Mouse (Mus musculus): ENCODE measurements around the gene Brinp3. TPM values are rescaled to one million over a fixed set of nuclear protein-coding genes. Genes with fewer than 3 reads are reported as not detected.
"Not testable (repeated sequence)": the region's sequence is repeated elsewhere in the genome, so short reads cannot be mapped to it uniquely, and the experiment has no call there.

Brinp3 gene
- polyA plus RNA-seq, 1 experiment from 2014 or later: 0.13 TPM

DNA sequence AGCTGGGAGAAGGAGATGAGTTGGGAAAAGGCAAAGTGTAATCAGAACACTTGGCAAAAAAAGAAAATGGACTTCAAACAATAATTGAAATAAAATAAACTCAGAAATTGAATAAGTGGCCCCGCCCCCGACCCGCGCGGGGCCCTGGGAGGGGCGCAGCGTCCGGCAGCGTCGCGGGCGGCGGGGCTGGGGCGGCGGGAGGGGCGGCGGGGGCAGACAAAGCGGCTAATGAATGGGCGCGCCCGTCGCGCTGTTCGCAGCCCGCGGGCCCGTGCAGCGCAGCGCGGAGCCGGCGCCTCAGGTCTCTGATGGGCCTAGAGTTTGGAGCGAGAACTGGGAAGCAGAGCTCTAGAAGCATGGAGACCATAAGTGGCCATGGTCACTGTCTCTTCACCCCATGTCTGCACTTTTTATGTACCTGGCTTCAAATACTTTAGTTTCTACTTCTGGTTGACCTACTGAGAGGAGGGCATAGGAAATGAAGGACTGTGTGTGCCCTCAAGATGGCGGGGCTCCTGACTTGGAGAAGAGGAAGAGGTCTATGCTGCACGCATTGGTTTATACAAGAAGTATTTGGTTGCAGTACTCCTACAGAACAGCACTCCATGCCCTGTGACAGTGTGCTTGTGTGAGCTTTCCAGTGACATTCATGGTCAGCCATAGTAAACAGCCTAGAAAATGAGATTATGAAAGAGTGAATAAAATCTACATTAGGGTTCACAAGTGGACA, 230.4 kb downstream of the Brinp3 start:
- not testable (repeated sequence) for H3K9ac ChIP-seq (ENCODE audit: low read depth, low read length); H3K4me1 ChIP-seq (ENCODE audit: control insufficient read depth, insufficient read depth, low read length); H3K27me3 ChIP-seq (ENCODE audit: control insufficient read depth, insufficient read depth, low read length); H3K27ac ChIP-seq (ENCODE audit: low read depth, low read length); H3K9me3 ChIP-seq (replicated peaks; ENCODE audit: control insufficient read depth, low read length); H3K36me3 ChIP-seq (ENCODE audit: control insufficient read depth, insufficient read depth, low read length)
- WGBS (ENCODE audit: insufficient replicate concordance): 9% methylated on average over 17 of the region's 35 CpGs
- ATAC-seq (replicated peaks; ENCODE audit: insufficient number of reproducible peaks, low FRiP score, low TSS enrichment): peak; percentile 81
- H3K4me3 ChIP-seq (ENCODE audit: low read depth, low read length): peak overlapping the region; percentile 35
- peak overlapping the region; percentile 61 for H3K4me2 ChIP-seq

DNA sequence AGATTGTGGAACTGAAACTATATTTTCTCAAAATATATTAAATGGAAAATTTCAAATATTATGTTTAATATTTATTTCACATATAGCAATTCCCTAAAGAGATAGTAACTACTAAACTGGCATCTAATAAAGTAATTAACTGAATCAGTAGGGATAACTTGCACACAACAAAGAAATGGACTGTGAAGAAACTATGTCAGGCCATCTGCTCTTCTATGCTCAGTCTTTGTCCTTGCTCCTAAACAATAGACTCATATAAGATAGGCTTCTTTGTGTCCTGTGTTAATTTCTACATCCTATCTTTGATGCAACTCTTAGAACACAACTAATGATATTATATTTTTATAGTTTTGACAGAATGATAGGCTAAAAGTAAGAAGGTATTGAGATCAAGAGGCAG, 256.5 kb downstream of the Brinp3 start:
- no peak overlapping the region for H3K27ac ChIP-seq (ENCODE audit: low read depth, low read length)
- no peak overlapping the region for H3K4me2 ChIP-seq
- no peaks in the 10 kb centered on the region for H3K9me3 ChIP-seq (replicated peaks; ENCODE audit: control insufficient read depth, low read length)
- no peak overlapping the region for H3K4me3 ChIP-seq (ENCODE audit: low read depth, low read length)
- no peak overlapping the region for H3K9ac ChIP-seq (ENCODE audit: low read depth, low read length)
- no peaks in the 10 kb centered on the region for H3K27me3 ChIP-seq (ENCODE audit: control insufficient read depth, insufficient read depth, low read length)
- H3K4me1 ChIP-seq (ENCODE audit: control insufficient read depth, insufficient read depth, low read length): no peaks in the 10 kb centered on the region
- no peaks in the 10 kb centered on the region for H3K36me3 ChIP-seq (ENCODE audit: control insufficient read depth, insufficient read depth, low read length)
- no peak for ATAC-seq (replicated peaks; ENCODE audit: insufficient number of reproducible peaks, low FRiP score, low TSS enrichment)

DNA sequence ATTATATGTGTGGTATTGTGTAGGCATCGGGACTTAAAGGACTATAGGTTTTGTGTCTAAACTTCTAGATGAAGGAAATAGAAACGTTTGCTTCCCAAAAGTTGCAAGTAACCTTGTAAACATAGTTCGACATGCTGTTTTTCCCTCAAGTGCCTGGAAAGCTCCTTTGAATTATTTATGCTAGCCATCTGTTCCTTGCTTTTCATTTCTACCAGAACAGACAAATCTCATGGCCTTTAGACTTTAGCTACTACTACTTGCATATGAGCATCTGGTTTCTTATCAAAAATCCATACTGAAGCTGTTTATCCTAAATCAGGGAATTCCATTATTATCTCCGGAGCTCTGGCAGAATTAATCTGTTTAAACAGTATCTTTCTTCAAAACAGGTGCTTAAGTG, 288.7 kb downstream of the Brinp3 start:
- H3K9ac ChIP-seq (ENCODE audit: low read depth, low read length): no peak overlapping the region
- no peaks in the 10 kb centered on the region for H3K4me1 ChIP-seq (ENCODE audit: control insufficient read depth, insufficient read depth, low read length)
- no peak for ATAC-seq (replicated peaks; ENCODE audit: insufficient number of reproducible peaks, low FRiP score, low TSS enrichment)
- no peaks in the 10 kb centered on the region for H3K36me3 ChIP-seq (ENCODE audit: control insufficient read depth, insufficient read depth, low read length)
- H3K27ac ChIP-seq (ENCODE audit: low read depth, low read length): no peak overlapping the region
- H3K4me3 ChIP-seq (ENCODE audit: low read depth, low read length): no peak overlapping the region
- WGBS (ENCODE audit: insufficient replicate concordance): 60% methylated on average over 4 of the region's 4 CpGs
- no peaks in the 10 kb centered on the region for H3K9me3 ChIP-seq (replicated peaks; ENCODE audit: control insufficient read depth, low read length)
- no peaks in the 10 kb centered on the region for H3K27me3 ChIP-seq (ENCODE audit: control insufficient read depth, insufficient read depth, low read length)
- no peak overlapping the region for H3K4me2 ChIP-seq

DNA sequence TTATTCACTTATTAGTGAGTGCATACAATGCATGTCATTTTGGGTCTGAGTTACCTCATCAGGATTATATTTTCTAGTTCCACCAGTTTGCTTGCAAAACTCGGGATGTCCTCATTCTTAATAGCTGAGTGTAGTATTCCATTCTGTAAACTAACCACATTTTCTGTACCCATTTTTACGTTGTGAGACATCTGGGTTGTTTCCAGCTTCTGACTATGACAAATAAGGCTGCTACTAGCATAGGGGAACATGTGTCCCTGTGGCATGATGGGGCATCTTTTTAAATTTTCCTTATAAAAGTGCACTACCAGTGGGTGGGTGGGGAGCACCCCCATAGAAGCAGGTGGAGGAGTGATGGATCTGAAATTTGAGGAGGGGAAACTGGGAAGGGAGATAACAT, 292.7 kb downstream of the Brinp3 start:
- WGBS (ENCODE audit: insufficient replicate concordance): 69% methylated on average over 2 of the region's 2 CpGs
- no peaks in the 10 kb centered on the region for H3K9me3 ChIP-seq (replicated peaks; ENCODE audit: control insufficient read depth, low read length)
- no peaks in the 10 kb centered on the region for H3K4me1 ChIP-seq (ENCODE audit: control insufficient read depth, insufficient read depth, low read length)
- H3K27me3 ChIP-seq (ENCODE audit: control insufficient read depth, insufficient read depth, low read length): no peaks in the 10 kb centered on the region
- H3K9ac ChIP-seq (ENCODE audit: low read depth, low read length): no peak overlapping the region
- H3K4me3 ChIP-seq (ENCODE audit: low read depth, low read length): no peak overlapping the region
- no peaks in the 10 kb centered on the region for H3K36me3 ChIP-seq (ENCODE audit: control insufficient read depth, insufficient read depth, low read length)
- no peak overlapping the region for H3K4me2 ChIP-seq
- no peak for ATAC-seq (replicated peaks; ENCODE audit: insufficient number of reproducible peaks, low FRiP score, low TSS enrichment)
- no peak overlapping the region for H3K27ac ChIP-seq (ENCODE audit: low read depth, low read length)

DNA sequence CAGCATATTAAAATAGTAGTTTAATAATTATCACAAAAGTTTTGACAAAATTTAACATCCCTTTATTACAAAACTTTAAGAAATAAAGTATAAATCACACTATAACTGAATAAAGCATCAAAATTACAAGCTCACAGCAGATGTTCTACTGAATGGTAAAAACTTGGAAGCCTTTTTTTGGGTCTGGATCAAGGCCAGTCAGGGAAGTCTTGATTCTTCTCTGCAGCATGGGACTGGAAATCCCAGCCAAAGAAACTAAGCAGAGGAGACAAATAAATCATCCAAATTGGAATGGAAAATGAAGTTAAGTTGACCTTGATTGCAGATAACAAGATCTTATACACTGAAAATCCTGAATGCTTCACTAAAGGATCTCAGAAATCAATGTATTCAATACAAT, 298.3 kb downstream of the Brinp3 start:
- H3K4me1 ChIP-seq (ENCODE audit: control insufficient read depth, insufficient read depth, low read length): no peaks in the 10 kb centered on the region
- H3K27ac ChIP-seq (ENCODE audit: low read depth, low read length): no peak overlapping the region
- no peak overlapping the region for H3K9ac ChIP-seq (ENCODE audit: low read depth, low read length)
- no peaks in the 10 kb centered on the region for H3K9me3 ChIP-seq (replicated peaks; ENCODE audit: control insufficient read depth, low read length)
- H3K27me3 ChIP-seq (ENCODE audit: control insufficient read depth, insufficient read depth, low read length): no peaks in the 10 kb centered on the region
- no peaks in the 10 kb centered on the region for H3K36me3 ChIP-seq (ENCODE audit: control insufficient read depth, insufficient read depth, low read length)
- no peak for ATAC-seq (replicated peaks; ENCODE audit: insufficient number of reproducible peaks, low FRiP score, low TSS enrichment)
- H3K4me3 ChIP-seq (ENCODE audit: low read depth, low read length): no peak overlapping the region
- no peak overlapping the region for H3K4me2 ChIP-seq

DNA sequence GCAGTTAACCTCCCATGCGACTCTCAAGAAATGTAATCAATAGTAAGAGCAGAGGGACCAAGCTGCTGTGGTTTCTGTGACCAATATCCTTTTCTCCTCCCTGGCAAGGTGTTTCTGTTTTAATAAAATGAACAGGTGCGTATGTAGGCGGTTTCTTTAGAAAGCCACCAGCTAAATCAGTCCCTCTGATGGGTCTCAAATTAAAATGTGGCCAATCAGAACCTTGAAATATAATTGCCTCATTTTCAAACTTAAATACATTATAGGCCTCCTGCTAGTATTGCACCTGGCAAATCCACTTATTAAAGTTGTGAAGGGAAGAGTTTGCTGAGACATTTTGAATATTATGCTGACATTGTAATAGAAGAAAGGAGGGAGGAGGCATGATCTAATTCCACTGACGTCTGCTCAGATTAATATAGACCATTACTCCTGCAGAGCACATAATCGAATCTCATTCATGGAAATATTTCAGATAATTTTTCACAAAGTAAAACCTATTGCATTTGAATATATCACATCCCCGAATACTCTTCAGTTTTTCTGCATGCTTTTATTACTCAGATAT, 305.5 kb downstream of the Brinp3 start:
- Histone ChIP-seq H3K27ac (ENCODE audit: low read depth, low read length) (no peak overlapping the region), H3K27me3 (ENCODE audit: control insufficient read depth, insufficient read depth, low read length) (no peaks in the 10 kb centered on the region), H3K4me3 (ENCODE audit: low read depth, low read length) (no peak overlapping the region), H3K9me3 (replicated peaks; ENCODE audit: control insufficient read depth, low read length) (no peaks in the 10 kb centered on the region), H3K36me3 (ENCODE audit: control insufficient read depth, insufficient read depth, low read length) (no peaks in the 10 kb centered on the region), H3K4me1 (ENCODE audit: control insufficient read depth, insufficient read depth, low read length) (no peaks in the 10 kb centered on the region), H3K9ac (ENCODE audit: low read depth, low read length) (no peak overlapping the region), H3K4me2 (no peak overlapping the region)
- 78% methylated on average over 6 of the region's 6 CpGs for WGBS (ENCODE audit: insufficient replicate concordance)
- ATAC-seq (replicated peaks; ENCODE audit: insufficient number of reproducible peaks, low FRiP score, low TSS enrichment): no peak

DNA sequence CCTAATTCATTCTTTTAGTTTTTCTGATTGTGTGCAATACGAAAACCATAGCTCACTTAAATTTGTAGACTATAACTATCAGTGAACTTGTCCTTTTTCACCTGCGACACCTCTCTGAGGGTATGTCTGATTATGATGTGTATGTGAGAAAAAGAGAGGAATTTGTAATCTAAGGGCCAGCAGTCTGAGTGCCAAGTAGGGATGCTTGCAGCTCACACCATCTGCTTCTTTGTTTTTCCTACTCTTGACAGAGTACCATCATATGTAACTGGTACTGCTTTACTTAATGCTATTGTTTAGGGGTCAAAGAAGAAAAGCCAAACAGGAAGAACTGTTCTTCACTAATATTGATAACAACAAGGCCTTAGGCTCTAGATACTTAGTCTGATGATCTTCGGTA, 307.3 kb downstream of the Brinp3 start:
- Histone ChIP-seq H3K4me2 (no peak overlapping the region), H3K36me3 (ENCODE audit: control insufficient read depth, insufficient read depth, low read length) (no peaks in the 10 kb centered on the region), H3K9me3 (replicated peaks; ENCODE audit: control insufficient read depth, low read length) (no peaks in the 10 kb centered on the region), H3K4me3 (ENCODE audit: low read depth, low read length) (no peak overlapping the region), H3K9ac (ENCODE audit: low read depth, low read length) (no peak overlapping the region), H3K27me3 (ENCODE audit: control insufficient read depth, insufficient read depth, low read length) (no peaks in the 10 kb centered on the region), H3K27ac (ENCODE audit: low read depth, low read length) (no peak overlapping the region), H3K4me1 (ENCODE audit: control insufficient read depth, insufficient read depth, low read length) (no peaks in the 10 kb centered on the region)
- no peak for ATAC-seq (replicated peaks; ENCODE audit: insufficient number of reproducible peaks, low FRiP score, low TSS enrichment)
- WGBS (ENCODE audit: insufficient replicate concordance): 88% methylated on average over 3 of the region's 3 CpGs

DNA sequence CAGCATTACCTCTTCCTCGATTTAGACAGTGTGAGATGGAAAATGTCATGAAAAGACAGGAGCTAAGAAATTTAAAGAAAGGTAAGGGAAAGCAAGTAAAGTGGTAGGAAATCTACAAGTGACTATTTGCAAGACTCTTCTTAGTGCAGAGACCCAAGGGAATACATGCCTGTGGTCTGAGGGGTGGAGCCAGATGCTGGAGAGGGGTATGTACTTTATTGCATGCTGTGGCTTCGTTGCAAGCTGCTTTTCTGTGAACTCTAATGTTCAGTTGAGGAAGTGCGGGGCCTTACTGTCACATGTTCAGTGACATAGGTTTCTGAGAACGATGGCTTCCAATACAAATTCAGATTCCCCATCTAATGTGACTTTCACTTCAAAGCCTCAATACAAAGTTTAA, 313.2 kb downstream of the Brinp3 start:
- H3K9me3 ChIP-seq (replicated peaks; ENCODE audit: control insufficient read depth, low read length): no peaks in the 10 kb centered on the region
- H3K4me3 ChIP-seq (ENCODE audit: low read depth, low read length): no peak overlapping the region
- no peak overlapping the region for H3K4me2 ChIP-seq
- H3K4me1 ChIP-seq (ENCODE audit: control insufficient read depth, insufficient read depth, low read length): no peaks in the 10 kb centered on the region
- no peaks in the 10 kb centered on the region for H3K36me3 ChIP-seq (ENCODE audit: control insufficient read depth, insufficient read depth, low read length)
- H3K27ac ChIP-seq (ENCODE audit: low read depth, low read length): no peak overlapping the region
- ATAC-seq (replicated peaks; ENCODE audit: insufficient number of reproducible peaks, low FRiP score, low TSS enrichment): no peak
- H3K9ac ChIP-seq (ENCODE audit: low read depth, low read length): no peak overlapping the region
- 73% methylated on average over 4 of the region's 4 CpGs for WGBS (ENCODE audit: insufficient replicate concordance)
- H3K27me3 ChIP-seq (ENCODE audit: control insufficient read depth, insufficient read depth, low read length): no peaks in the 10 kb centered on the region

DNA sequence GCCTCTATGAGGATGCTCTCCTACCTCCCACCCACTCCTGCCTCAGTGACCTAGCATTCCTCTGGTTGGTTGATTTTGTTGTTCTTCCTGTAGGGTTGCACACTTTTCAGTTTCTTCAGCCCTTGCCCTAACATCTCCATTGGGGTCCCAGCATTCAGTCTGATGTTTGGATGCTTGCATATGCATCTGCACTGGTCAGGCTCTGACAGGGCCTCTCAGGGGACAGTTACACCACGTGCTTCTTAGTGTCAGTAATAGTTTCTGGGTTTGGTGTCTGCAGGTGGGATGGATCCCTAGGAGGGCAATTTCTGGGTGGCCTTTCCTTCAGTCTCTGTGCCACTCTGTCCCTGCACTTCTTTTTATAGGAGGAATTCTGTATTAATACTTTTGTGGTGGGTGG, 339.3 kb downstream of the Brinp3 start:
- H3K9ac ChIP-seq (ENCODE audit: low read depth, low read length): no peak overlapping the region
- H3K36me3 ChIP-seq (ENCODE audit: control insufficient read depth, insufficient read depth, low read length): no peaks in the 10 kb centered on the region
- no peaks in the 10 kb centered on the region for H3K9me3 ChIP-seq (replicated peaks; ENCODE audit: control insufficient read depth, low read length)
- WGBS (ENCODE audit: insufficient replicate concordance): 23% methylated on average over 1 of the region's 1 CpGs
- no peak for ATAC-seq (replicated peaks; ENCODE audit: insufficient number of reproducible peaks, low FRiP score, low TSS enrichment)
- H3K4me2 ChIP-seq: no peak overlapping the region
- no peaks in the 10 kb centered on the region for H3K4me1 ChIP-seq (ENCODE audit: control insufficient read depth, insufficient read depth, low read length)
- no peak overlapping the region for H3K4me3 ChIP-seq (ENCODE audit: low read depth, low read length)
- H3K27ac ChIP-seq (ENCODE audit: low read depth, low read length): no peak overlapping the region
- no peaks in the 10 kb centered on the region for H3K27me3 ChIP-seq (ENCODE audit: control insufficient read depth, insufficient read depth, low read length)
